Mouse (Mus musculus) small intestine, adult 2 months (tissue): ENCODE data around the gene Ndrg4. TPM values are rescaled to one million over a fixed set of nuclear protein-coding genes. Genes with fewer than 3 reads are reported as not detected.
"Not testable (repeated sequence)": the region's sequence is repeated elsewhere in the genome, so short reads cannot be mapped to it uniquely, and the experiment has no call there.

Experiments used
- H3K27ac ChIP-seq: fragments of 200-500 bp; 2 replicates; pipeline ENCODE4 v1.5.1; 2012; ENCODE audit warnings: low read depth, low read length, control low read depth, inconsistent platforms; ENCODE audit not compliant: insufficient read depth
- H3K27me3 ChIP-seq: fragments of 200-500 bp; 2 replicates; pipeline ENCODE4 v1.6.1; 2012; ENCODE audit warnings: mild to moderate bottlenecking, moderate library complexity, low read length, inconsistent platforms; ENCODE audit not compliant: control insufficient read depth, insufficient read depth
- H3K36me3 ChIP-seq: fragments of 200-500 bp; 2 replicates; pipeline ENCODE4 v1.6.1; 2012; ENCODE audit warnings: mild to moderate bottlenecking, low read length, control low read depth, inconsistent platforms; ENCODE audit not compliant: control insufficient read depth, insufficient read depth
- H3K4me1 ChIP-seq: fragments of 200-500 bp; 2 replicates; pipeline ENCODE4 v1.6.1; 2012; ENCODE audit warnings: low read length, inconsistent platforms, mixed read lengths; ENCODE audit not compliant: control insufficient read depth, insufficient read depth, insufficient read length
- H3K4me3 ChIP-seq: fragments of 200-500 bp; 2 replicates; pipeline ENCODE4 v1.5.1; 2012; ENCODE audit warnings: low read depth, mild to moderate bottlenecking, control low read depth, inconsistent platforms, low read length, moderate library complexity
- CTCF ChIP-seq: fragments of 200-500 bp; IDR thresholded peaks from 2 replicates; pipeline ENCODE4 v1.5.1; 2012; ENCODE audit warnings: low read depth, mild to moderate bottlenecking, control low read depth, inconsistent platforms, low read length, moderate library complexity, mixed read lengths; ENCODE audit not compliant: insufficient replicate concordance, insufficient read length; ENCODE audit errors: extremely low read depth
- POLR2A ChIP-seq: fragments of 200-500 bp; IDR thresholded peaks from 2 replicates; pipeline ENCODE4 v1.6.1; 2012; ENCODE audit warnings: low read depth, mild to moderate bottlenecking, control low read depth, inconsistent platforms, low read length, moderate library complexity
- WGBS: fragments of 180-500 bp; shearing (Covaris S2); methylation state at CpG from one replicate; pipeline ENCODE4 v1.1.7; 2018; 5-methylcytosine and 5-hydroxymethylcytosine counted together
- polyA plus RNA-seq: library from polyadenylated mRNA; depleted of rRNA; stranded (reverse); fragments of >200 nt; gene quantifications from 2 replicates; pipeline ENCODE4 v1.2.3, GENCODE M21; 2012

The Ndrg4 gene
- polyA plus RNA-seq, 1 experiment = 10.2 TPM

DNA sequence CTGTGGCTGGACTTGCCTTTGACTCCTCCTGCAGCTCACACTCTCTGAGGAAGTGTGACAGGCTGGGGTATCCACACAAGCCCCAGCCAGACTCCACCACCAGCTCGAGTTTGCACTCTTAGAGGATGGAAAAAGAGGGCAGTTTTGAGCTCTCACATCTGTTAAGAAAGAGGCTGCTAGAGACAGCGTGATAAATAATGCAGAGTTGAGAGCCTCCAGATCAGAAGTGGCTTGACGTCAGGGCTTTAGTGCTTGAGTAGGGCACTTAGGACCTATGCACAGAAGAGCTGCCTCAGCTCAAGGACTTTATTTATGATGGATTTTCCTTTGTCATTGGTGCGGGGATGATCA, 13.2 kb upstream of the Ndrg4 start:
- WGBS = 77% methylated on average over 4 of the region's 4 CpGs
- Histone ChIP-seq H3K27me3 (no peaks in the 10 kb centered on the region), H3K4me1 (peaks cover 6% of the 10 kb centered on the region; the same call in 1 of the 2 replicates), H3K4me3 (no peak overlapping the region), H3K27ac (no peak overlapping the region), H3K36me3 (no peaks in the 10 kb centered on the region)
- TF ChIP-seq POLR2A = no peak
- TF ChIP-seq CTCF = no peak

DNA sequence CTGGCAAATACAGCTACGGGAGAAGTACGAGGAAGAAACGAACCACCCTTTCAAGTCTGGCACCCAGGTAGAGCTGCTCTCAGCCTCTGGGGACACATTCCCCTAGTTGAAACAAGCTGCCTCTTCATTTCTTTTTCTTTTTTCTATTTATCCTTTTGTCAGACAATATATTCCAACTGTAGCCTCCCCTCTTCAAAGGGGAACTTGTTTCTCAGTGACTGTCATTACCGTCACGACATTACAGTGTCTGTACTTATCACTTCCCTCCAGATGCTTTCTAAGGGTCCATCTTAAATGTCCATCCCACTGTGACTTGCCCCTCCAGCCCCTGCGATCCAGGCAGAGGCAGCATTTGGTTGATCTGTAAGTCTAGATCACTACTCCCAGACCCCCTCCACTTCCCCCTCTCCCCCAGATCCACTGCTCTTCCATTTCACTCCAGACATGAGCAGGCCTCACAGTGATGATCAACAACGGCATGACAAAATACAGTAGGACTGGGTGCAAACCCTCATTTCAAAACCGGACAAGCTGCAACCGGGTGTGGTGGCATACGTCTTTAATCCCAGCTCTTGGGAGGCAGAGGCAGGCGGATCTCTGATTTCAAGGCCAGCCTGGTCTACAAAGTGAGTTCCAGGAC, 10.8 kb upstream of the Ndrg4 start:
- H3K4me3 ChIP-seq, H3K27me3 ChIP-seq, H3K36me3 ChIP-seq, H3K27ac ChIP-seq, H3K4me1 ChIP-seq: not testable (repeated sequence)
- WGBS = 94% methylated on average over 11 of the region's 11 CpGs

DNA sequence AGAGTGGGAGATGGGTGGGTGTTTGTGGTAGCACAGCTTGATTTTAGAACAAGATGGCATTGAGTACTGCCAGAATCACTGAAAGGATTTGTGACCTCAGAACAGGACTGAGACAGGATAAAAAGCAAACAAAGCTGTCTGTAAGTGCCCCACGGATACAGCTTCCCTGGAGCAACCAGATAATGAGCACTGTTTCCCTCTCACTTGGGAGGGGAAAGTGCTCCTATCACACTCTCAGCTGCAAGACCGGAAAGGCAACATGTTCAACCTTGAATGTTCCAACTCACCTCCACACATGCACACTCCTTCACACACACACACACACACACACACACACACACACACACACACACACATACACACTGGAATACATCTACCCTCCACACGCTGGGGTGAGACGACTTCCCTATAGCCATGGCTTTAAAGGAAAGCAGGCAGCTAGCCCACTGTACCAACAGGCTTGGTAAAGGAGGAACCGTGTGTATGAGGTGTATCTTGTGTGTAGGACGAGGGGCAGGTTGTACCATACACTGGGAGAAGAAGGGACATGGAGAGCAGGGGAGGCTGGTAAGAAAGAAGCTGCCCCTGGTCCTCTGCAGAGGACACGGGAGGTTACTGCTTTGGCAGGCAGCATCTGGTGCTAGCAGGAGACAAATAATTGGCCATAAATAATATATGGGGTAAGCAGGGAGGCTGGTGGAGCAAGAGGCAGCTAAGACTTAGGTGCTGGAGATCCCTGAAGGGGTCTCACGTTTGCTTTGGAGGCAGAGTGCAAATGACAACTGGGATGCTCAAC, 8.4 kb upstream of the Ndrg4 start:
- no peaks in the 10 kb centered on the region for H3K36me3 ChIP-seq
- 25% methylated on average over 8 of the region's 8 CpGs for WGBS
- no peak overlapping the region for H3K27ac ChIP-seq
- no peaks in the 10 kb centered on the region for H3K4me1 ChIP-seq
- H3K27me3 ChIP-seq = no peaks in the 10 kb centered on the region
- TF ChIP-seq CTCF (no peak), POLR2A (no peak)
- H3K4me3 ChIP-seq = no peak overlapping the region

DNA sequence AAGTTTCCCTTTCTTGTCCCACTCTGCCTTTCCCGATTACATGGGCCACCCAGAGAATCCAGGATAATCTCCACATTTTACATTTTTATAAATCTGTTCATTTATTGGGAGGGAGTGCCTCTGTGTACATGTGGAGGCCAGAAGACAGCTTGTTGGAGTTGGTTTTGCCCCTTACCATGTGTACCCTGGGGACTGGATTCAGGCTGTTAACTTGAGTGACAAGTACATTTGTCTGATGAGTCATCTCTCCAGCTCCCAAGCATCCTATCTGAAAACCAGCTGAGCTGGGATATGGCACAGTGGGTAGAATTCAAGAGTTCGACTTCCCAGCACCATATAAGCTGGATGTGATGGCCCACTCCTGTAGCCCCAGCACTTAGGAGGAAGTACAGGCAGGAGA, 6.8 kb upstream of the Ndrg4 start:
- Histone ChIP-seq H3K4me1 (no peaks in the 10 kb centered on the region), H3K27me3 (no peaks in the 10 kb centered on the region), H3K27ac (no peak overlapping the region), H3K36me3 (no peaks in the 10 kb centered on the region), H3K4me3 (no peak overlapping the region)
- no peak for TF ChIP-seq POLR2A
- TF ChIP-seq CTCF = no peak
- 75% methylated on average over 2 of the region's 2 CpGs for WGBS

DNA sequence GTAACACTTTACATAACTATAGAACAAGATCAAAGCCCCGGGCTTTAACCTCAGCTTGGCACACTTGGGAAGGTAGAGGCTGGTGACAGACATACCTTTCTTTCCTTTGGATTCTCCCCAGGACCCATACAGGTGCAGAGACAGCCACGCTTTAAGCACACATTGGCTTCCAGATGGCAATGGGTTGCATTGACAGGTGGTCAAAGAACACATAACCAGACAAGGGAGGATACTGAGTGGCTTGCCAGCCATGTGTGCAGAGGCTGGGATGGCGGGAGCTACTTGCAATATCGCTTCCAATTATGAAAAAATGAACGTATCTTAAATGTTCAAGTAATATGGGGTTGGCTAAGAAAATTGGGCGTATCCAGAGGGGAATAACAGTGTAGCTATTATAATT, 4.9 kb upstream of the Ndrg4 start:
- H3K4me3 ChIP-seq = no peak overlapping the region
- WGBS = 76% methylated on average over 6 of the region's 6 CpGs
- no peaks in the 10 kb centered on the region for H3K4me1 ChIP-seq
- H3K27ac ChIP-seq = no peak overlapping the region
- peaks cover 9% of the 10 kb centered on the region for H3K27me3 ChIP-seq
- no peak for TF ChIP-seq POLR2A
- no peak for TF ChIP-seq CTCF
- no peaks in the 10 kb centered on the region for H3K36me3 ChIP-seq

DNA sequence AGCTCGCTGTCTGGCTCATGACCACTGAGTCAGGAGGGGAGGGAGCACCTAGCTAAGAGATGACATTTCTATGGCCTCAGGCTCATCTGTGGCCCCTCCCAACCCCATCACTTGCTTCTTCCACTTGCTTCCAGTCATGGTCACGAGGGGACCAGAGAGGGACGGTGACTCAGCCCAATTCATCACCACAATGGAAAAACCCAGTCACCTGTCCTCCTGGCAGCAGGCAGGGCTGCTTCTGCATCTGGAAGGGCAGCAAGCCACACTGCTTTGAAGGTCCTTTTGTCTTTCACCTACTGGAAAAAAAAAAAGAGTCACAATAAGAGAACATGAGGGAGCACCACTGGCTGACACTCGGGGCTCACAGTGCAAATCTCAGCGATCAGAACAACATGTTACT, 4.0 kb upstream of the Ndrg4 start:
- TF ChIP-seq POLR2A (no peak), CTCF (no peak)
- Histone ChIP-seq H3K27ac (no peak overlapping the region), H3K4me1 (peaks cover 2% of the 10 kb centered on the region; the same call in 1 of the 2 replicates), H3K4me3 (no peak overlapping the region), H3K27me3 (peaks cover 18% of the 10 kb centered on the region), H3K36me3 (no peaks in the 10 kb centered on the region)
- WGBS = 62% methylated on average over 5 of the region's 5 CpGs

DNA sequence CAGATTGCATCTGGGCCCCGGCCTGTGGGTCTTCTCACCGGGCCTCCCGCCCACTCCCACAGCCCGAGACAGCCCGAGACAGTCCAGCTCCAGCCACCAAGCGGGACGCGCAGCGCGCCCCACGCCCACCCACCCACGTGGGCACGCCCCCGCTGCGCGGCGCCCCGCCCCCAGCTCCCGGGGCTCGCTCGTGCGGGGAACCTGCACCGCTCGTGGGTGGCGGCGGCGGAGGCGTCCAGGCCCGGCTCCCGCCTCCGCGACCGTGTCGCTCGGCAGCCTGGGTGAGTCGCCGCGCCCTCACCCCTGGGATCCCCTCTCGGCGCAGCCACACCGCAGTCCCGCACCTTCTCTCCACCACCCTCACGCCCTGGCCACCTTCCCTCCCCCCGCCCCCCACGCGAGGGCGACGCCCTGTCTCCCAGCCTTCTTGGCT, 827 bp downstream of the Ndrg4 start:
- H3K27ac ChIP-seq = no peak overlapping the region
- peaks cover 33% of the 10 kb centered on the region for H3K27me3 ChIP-seq
- 3% methylated on average over 42 of the region's 48 CpGs for WGBS
- no peaks in the 10 kb centered on the region for H3K36me3 ChIP-seq
- H3K4me3 ChIP-seq = peak overlapping the region; percentile 51
- TF ChIP-seq CTCF (no peak), POLR2A (no peak)
- peaks cover 3% of the 10 kb centered on the region; the same call in 1 of the 2 replicates for H3K4me1 ChIP-seq
